Mouse (Mus musculus): ENCODE measurements around the gene Bcl6.

The Bcl6 gene

DNA sequence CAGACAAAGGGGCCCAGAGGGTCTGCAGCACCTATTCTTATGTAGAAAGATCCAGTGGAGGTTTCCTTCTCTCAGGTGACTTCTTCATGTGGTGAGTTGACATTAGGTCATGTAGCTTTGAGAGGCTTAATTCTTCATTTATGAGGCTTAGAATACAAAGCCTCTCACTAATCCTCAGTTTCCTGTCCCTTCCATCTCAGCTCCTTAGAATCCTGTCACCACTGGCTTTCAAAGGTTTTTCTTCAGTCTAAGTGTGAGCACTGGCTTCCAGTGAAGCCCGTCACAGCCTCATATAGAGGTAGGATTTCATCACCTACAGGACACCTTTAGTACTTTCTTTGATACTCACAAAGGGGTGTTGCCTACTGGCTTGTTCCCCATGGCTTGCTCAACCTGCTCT lies 65.7 kb downstream of the Bcl6 start:
- no peak for DNase-seq (ENCODE audit: low spot score in 2 of 2)

- no peak for DNase-seq (ENCODE audit: low spot score in 2 of 2)
Measured at GRCm38 (mm10) chr16:23921697-23922096, 67.0 kb downstream of the Bcl6 start.

- DNase-seq (ENCODE audit: low spot score in 2 of 2): no peak
Measured at GRCm38 (mm10) chr16:23919418-23919817, 69.2 kb downstream of the Bcl6 start.
